Mouse (Mus musculus) olfactory bulb, adult 2 months (tissue): ENCODE data around the gene Ly86.

Source experiments
- CTCF ChIP-seq: fragments of 200-500 bp; IDR thresholded peaks from 2 replicates; pipeline ENCODE4 v1.5.1; 2012; ENCODE audit warnings: low read depth, mild to moderate bottlenecking, low read length, moderate library complexity; ENCODE audit not compliant: insufficient read depth
- POLR2A ChIP-seq: fragments of 200-500 bp; IDR thresholded peaks from 2 replicates; pipeline ENCODE4 v1.6.1; 2012; ENCODE audit warnings: mild to moderate bottlenecking, low read depth, low read length, moderate library complexity; ENCODE audit not compliant: insufficient read depth

DNA sequence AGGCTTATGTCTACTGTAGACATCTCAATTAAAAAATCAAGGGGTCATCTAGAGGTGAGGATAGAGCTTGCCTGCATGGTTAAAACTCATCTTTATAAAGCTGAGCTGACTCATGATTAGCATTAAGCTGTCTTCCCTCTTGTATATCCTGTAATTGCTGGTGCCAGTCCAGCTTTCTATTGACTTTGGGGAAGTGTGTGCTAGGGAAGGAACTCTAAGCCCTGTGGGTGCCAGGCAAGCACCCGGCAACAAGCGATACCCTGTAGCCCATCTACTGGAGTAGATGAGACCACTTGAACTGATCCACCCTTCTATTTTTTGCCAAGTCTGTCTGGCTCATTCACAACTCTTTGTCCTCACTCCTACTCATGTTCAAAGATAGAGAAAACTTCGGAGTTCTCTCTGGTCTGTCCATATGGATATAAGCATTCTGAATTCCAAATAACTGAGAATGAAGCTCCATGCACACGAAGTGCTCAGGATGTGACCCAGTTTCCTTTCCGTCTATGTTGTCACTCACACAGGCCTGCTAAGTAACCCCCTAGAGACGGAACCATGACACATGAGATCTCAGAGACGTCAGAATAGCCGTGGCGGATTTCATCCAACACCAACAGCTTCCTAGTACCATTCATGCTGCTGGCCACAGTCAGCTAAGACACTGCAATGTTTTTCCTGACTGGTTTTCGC is 10.8 kb downstream of the Ly86 start:
- no peak for TF ChIP-seq POLR2A
- no peak for TF ChIP-seq CTCF
